Mouse (Mus musculus): ENCODE measurements around the gene H2al1n. TPM values are rescaled to one million over a fixed set of nuclear protein-coding genes. Genes with fewer than 3 reads are reported as not detected.
"Not testable (repeated sequence)": the region's sequence is repeated elsewhere in the genome, so short reads cannot be mapped to it uniquely, and the experiment has no call there.

The H2al1n gene
- polyA plus RNA-seq (2012) = not detected in 2 replicates

DNA sequence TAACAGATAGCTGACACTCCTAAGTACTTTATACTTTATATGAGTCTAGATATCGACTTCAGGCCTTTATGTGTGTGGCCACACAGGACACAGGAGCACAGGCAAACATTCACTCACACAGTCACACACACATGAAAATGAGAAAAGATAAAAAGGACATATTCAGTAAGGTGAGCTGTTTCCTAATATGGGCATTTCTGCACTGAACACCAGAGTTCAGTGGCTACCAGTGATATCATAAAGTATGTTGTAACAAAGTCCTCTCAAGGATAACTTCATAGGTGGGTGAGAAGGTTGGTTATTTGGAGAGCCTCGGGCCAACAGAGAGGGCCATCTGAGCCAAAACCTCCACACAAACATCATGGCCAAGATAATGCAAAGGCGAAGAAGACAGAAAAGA lies at the start of gene H2al1n:
H2al1n (plus strand) TSS at position 301 of the 400 bp plus-strand sequence.
- not testable (repeated sequence) for H3K9me3 ChIP-seq (ENCODE audit: control insufficient read depth, low read length); H3K27me3 ChIP-seq (ENCODE audit: control insufficient read depth); H3K36me3 ChIP-seq (ENCODE audit: control insufficient read depth); H3K4me3 ChIP-seq (replicated peaks); H3K4me1 ChIP-seq (ENCODE audit: control insufficient read depth)

DNA sequence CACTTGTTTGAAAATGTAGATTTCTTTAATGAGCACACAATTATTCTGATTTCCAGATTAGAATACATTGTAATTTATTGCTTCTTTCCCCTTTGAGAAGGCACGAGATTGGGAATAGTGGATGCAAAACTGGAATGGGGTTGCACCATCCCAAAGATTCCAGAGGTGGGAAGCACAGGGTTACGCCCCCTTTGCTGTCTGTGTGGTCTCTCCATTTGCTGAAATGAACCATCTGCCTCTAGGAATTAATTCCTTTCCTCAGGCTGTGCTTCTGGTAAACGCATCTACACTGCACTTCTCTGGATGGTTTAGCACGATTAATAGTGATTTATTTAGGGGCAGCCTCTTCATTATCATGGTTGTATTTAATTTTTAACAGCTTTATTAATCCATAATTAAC lies 11.7 kb upstream of the H2al1n start:
- H3K4me3 ChIP-seq (replicated peaks) = no peak overlapping the region

GRCm38 (mm10) chrX:14206112-14206875 lies 4.7 kb upstream of the H2al1n start:
- Histone ChIP-seq H3K9me3 (ENCODE audit: control insufficient read depth, low read length) (no peaks in the 10 kb centered on the region), H3K36me3 (ENCODE audit: control insufficient read depth) (no peaks in the 10 kb centered on the region), H3K4me3 (replicated peaks) (no peak overlapping the region), H3K27me3 (ENCODE audit: control insufficient read depth) (no peaks in the 10 kb centered on the region), H3K4me1 (ENCODE audit: control insufficient read depth) (no peaks in the 10 kb centered on the region)
- TF ChIP-seq GATA1 (IDR thresholded peaks at IDR 0.05; ENCODE audit: low read length) (no peak), TAL1 (IDR thresholded peaks at IDR 0.05; ENCODE audit: low read length) (no peak)

More for the DNA sequence above, 11.7 kb upstream of the H2al1n start:
- Histone ChIP-seq H3K27me3 (ENCODE audit: control insufficient read depth) (no peaks in the 10 kb centered on the region), H3K4me1 (ENCODE audit: control insufficient read depth) (no peaks in the 10 kb centered on the region), H3K9me3 (ENCODE audit: control insufficient read depth, low read length) (no peaks in the 10 kb centered on the region), H3K36me3 (ENCODE audit: control insufficient read depth) (no peaks in the 10 kb centered on the region)
- TF ChIP-seq TAL1 (IDR thresholded peaks at IDR 0.05; ENCODE audit: low read length) = no peak
- no peak for TF ChIP-seq GATA1 (IDR thresholded peaks at IDR 0.05; ENCODE audit: low read length)

- Histone ChIP-seq H3K4me1 (ENCODE audit: control insufficient read depth) (no peaks in the 10 kb centered on the region), H3K36me3 (ENCODE audit: control insufficient read depth) (no peaks in the 10 kb centered on the region)
Measured at GRCm38 (mm10) chrX:14229218-14229617, 18.3 kb downstream of the H2al1n start.

GRCm38 (mm10) chrX:14259597-14260239 lies 48.8 kb downstream of the H2al1n start:
- Histone ChIP-seq H3K27me3 (ENCODE audit: control insufficient read depth) (no peaks in the 10 kb centered on the region), H3K4me1 (ENCODE audit: control insufficient read depth) (no peaks in the 10 kb centered on the region), H3K36me3 (ENCODE audit: control insufficient read depth) (no peaks in the 10 kb centered on the region), H3K4me3 (replicated peaks) (no peak overlapping the region), H3K9me3 (ENCODE audit: control insufficient read depth, low read length) (no peaks in the 10 kb centered on the region)
- TF ChIP-seq TAL1 (IDR thresholded peaks at IDR 0.05; ENCODE audit: low read length) (no peak), GATA1 (IDR thresholded peaks at IDR 0.05; ENCODE audit: low read length) (no peak)

More at GRCm38 (mm10) chrX:14229218-14229617, 18.3 kb downstream of the H2al1n start:
- H3K4me3 ChIP-seq (replicated peaks) = no peak overlapping the region
- H3K27me3 ChIP-seq (ENCODE audit: control insufficient read depth) = no peaks in the 10 kb centered on the region
- TF ChIP-seq TAL1 (IDR thresholded peaks at IDR 0.05; ENCODE audit: low read length) = no peak
- no peak for TF ChIP-seq GATA1 (IDR thresholded peaks at IDR 0.05; ENCODE audit: low read length)
- H3K9me3 ChIP-seq (ENCODE audit: control insufficient read depth, low read length) = no peaks in the 10 kb centered on the region
